Mouse (Mus musculus) G1E (cell line): Measurements from ENCODE around the gene Elf3.

ENCODE experiments used
- CTCF ChIP-seq: IDR thresholded peaks from 2 replicates; pipeline ENCODE4 v1.5.1; 2012; ENCODE audit warnings: low read depth, low read length, inconsistent platforms, mixed read lengths
- GATA1 ChIP-seq: IDR thresholded peaks from 2 replicates; pipeline ENCODE4 v1.6.1; 2012; ENCODE audit warnings: borderline replicate concordance, low read length, inconsistent platforms, mixed read lengths
- GATA2 ChIP-seq: IDR thresholded peaks from 2 replicates; pipeline ENCODE4 v1.6.1; 2012; ENCODE audit warnings: low read depth, low read length, inconsistent platforms, borderline replicate concordance
- POLR2AphosphoS5 ChIP-seq: IDR thresholded peaks from 2 replicates; pipeline ENCODE4 v1.6.1; 2012; ENCODE audit warnings: low read depth, low read length, inconsistent platforms; ENCODE audit not compliant: insufficient replicate concordance

DNA sequence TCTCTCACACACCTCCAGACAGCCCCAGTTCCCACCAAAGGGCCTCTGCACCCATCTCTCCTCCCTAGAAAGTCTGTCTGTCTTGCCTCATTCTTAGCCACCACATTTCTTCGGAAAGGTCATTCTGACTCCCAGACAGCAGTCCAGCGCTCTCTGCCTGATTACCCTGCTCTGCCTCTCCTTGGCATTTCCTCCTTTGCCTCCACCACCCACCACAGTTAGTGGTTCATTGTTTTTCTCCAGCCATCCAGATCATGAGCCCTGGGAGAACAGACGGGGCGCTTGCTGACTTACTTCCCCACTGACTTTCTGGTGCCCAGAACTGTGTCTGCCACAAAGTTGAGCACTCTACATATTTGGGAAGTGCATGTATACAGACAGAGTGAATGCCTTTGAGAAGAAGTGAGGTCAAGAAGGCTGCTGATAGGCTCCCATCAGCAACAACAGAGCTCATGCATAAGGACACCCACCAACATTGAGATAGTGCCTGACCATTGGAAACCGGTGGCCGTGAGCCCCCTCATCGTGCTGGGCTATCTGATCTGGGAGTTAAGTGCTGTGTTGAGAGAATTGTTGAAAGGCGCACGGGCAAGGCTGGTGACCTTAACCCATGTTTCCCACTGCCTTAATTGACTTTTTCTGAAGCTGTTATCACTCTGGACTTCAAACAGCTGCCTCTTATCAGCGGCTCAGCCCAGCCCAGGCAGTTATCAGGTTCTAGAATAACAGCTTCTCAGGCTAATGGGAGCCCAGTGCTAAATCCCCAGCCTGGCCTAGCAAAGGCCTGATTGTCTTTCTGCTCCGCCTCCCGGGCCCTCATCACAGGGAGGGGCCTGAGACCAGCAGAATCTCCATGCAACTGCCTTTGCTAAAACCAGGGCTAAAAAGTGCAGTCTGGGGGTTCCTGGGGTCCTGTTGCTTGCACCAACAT is 53.9 kb downstream of the Elf3 start:
- TF ChIP-seq CTCF (no peak), GATA2 (peak; percentile 79; the same call in 1 of the 2 replicates), GATA1 (no peak), POLR2AphosphoS5 (no peak)
